Mouse (Mus musculus) CD4-positive, CD25-positive, alpha-beta regulatory T cell, adult 2 months (primary cell): ENCODE results near the gene Mafb.

Experiments used
- DNase-seq: peaks from one replicate; pipeline ENCODE4 v3.0.0-alpha.2; 2012; ENCODE audit warnings: low read depth, low spot score

Gene Mafb

DNA sequence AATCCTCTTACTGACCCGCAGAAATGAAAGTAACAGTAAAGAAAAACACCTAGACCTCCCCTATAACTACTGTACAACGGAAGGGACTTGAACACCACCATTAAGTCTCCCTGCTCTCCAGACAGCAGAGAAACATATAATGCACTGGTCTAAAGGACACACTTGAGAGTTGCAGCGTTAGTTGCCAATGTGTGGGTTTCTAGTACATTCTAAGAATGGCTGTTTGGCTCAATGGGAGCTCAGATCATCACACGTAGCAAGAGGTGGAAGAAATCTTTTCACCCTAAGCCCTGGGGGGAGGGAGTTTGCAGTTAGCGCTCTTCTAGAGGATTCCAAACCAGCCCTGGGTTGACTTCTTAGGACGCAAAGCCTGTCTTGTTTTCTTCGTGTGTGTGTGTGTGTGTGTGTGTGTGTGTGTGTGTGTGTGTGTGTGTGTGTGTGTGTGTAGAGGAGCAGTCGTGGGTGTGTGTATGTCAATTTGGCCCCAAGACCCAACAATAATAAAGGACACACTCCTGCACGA is 2.7 kb downstream of the Mafb start:
- no peak for DNase-seq

GRCm38 (mm10) chr2:160363201-160363600 is 3.7 kb downstream of the Mafb start:
- DNase-seq = no peak

DNA sequence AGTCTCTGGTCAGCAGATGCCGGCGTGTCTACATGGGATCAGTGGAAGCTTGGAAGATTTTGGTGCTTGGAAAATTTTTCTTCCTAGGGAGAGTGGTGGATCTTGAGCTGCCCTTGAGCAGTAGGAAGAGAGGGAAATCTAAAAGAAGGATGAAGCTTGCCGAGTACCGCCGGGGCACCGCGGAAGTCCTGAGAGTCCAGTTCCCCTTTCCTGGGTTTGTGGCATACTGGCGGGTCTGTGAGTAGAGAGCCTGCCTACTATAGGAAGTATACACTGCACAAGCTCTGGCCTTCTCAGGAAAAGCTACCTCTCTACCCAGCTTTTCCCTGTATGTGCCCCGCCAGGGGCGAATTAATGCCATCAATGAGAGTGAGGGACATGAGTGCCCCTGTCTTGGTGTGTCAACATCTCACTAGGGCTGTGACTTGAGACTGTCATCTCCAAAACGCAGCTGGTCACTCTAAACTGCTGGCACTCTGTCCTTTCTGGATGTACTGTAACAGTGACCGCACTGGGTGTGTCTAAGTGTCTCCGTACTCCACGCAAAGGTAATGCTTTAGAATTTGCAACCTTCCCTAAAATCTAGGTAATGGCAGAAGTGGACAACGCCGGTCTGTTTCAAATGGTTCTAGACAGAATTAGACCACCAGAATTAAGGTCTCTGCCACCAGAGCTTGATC is 5.3 kb downstream of the Mafb start:
- DNase-seq = no peak

GRCm38 (mm10) chr2:160360234-160360874 is 6.5 kb downstream of the Mafb start:
- DNase-seq = no peak

DNA sequence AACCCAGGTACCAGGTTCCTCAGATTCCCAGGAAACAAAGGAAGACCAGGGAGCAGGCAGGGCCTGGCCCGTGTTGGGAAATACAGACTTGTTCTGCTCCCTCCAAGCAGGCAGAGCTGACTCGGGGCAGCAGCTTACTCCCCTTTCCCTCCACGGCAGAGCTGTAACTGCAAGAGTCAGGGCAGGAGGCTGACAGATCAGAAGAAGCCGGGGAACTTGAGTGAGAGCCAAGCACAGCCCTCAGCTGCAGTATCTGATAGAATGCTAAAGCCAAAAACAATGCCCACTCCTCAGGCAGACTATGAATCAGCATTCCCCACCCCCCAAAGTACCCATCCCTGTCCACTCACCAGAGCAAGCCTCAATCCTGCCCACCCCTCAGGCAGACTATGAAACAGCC is 8.0 kb downstream of the Mafb start:
- no peak for DNase-seq

DNA sequence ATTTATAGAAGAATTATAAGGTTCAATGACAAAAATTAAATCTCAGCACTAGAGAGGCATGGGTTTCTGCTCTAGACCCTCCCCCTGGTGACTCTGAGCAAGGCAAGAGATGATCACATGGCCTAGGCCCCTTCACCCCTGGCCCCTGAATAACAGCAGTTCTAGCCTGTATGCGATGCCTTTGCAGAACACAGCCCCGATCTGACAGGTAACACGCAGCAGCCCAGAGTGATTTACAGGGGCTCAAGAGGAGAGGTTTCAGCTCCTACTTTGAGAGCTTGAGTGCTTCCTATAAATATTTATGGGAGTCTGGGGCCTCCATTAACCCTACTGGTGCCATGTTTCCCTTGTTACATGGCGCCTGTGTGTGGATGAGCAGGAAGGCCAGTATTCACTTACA is 9.4 kb downstream of the Mafb start:
- no peak for DNase-seq

GRCm38 (mm10) chr2:160356132-160356531 is 10.7 kb downstream of the Mafb start:
- no peak for DNase-seq

- DNase-seq = peak; percentile 21
Observed at GRCm38 (mm10) chr2:160354319-160354718, 12.5 kb downstream of the Mafb start.

DNA sequence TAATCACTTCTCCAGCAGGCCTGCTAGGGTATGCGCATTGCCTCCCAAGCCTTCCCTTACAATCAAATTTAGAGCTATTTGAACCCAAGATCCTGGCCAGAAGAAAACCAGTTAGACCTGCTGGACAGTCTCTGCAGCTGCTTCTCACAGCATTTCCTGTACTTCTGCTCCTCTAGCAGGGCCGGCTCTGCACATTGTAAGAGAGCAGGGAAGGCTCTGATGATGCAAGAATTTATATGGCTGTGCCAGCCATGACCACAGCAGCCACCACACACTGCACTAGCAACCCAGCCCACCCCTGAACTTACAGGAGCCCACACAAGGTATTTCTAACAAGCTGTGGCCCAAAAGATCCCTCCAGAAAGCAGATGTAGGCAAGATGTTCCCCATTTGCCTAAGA is 13.3 kb downstream of the Mafb start:
- no peak for DNase-seq

DNA sequence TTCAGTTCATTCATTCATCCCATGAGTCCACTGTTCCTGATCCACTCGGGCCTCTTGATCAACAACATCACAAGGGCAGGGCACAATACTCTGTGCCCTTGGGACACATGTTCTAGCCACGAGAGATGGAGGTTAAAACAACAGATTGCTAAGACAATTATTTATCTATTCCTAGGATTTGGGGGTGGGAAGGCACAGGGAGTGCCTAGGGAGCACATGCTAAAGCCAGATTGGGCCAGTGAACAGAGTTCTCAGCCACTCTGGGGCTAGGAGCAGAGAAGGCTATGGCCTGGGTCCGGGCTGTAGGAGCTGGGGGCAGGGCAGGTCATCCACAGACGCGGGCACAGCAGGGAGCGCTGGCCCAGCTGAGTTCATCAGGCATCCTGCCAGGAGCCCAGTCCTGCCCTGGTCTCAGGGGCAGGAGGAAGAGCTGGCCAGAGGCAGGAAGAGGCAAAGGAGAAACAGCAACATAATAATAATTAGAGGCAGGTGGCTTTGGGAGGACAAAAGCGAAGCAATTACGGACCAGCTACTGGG is 15.8 kb downstream of the Mafb start:
- DNase-seq = no peak

DNA sequence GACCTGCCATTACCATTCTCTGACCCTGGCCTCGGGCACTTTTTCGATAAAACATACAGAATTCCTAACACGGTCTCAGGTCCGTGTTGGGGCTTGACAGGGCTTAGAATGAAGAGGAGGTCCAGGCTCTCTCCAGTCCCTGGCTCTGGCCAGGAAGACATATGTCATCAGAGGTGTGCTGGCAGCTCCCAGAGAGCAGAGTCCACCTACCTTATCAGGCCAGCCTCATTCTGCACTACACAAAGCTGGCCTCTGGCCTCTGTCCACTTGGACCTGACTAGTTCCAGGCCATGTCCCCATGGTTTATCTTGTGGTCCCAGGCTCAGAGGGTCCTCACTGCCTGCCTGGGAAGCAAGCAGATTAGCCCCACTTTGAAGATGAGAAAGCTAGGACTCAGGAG is 17.3 kb downstream of the Mafb start:
- no peak for DNase-seq

- no peak for DNase-seq
Observed at GRCm38 (mm10) chr2:160348796-160349195, 18.1 kb downstream of the Mafb start.

GRCm38 (mm10) chr2:160348072-160348604 is 18.7 kb downstream of the Mafb start:
- DNase-seq = no peak

DNA sequence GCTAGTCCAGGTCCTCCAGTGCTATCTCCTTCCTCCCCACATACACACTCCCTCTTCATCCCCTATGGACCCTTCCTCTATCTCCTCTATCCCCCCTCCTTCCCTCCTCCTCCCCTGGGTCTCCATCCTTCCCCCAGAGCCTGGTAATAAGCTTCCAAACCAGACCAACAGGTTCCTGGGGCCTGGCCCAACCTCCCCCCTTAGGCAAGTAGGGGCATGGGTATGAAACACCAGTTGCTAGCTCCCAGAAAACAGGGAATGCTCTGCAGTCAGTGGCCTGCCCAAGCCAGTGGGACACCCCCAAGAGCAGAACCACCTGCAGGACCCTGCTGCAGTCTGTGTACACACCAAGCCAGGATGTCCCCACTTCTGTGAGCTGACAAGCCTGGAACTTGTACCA is 21.2 kb downstream of the Mafb start:
- no peak for DNase-seq

DNA sequence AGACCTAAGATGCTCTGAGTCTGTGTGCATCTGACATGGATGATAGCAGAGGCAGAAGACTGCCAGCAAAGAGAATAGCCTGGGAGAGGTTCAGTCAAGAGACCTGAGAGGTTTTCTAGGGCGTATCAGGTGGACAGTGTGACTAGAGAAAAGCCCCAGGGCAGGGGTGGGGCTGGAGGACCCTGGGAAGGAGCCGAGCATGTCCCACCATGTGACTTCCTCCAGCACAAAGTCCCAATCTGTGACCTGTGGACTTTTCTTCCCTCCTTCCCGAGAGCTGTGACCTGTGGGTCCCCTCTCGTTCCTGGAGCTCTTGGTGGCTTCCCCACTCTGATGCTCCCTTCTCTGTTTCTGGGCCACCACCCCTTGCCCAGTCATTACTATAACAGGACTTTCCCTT is 26.7 kb downstream of the Mafb start:
- DNase-seq = no peak

DNA sequence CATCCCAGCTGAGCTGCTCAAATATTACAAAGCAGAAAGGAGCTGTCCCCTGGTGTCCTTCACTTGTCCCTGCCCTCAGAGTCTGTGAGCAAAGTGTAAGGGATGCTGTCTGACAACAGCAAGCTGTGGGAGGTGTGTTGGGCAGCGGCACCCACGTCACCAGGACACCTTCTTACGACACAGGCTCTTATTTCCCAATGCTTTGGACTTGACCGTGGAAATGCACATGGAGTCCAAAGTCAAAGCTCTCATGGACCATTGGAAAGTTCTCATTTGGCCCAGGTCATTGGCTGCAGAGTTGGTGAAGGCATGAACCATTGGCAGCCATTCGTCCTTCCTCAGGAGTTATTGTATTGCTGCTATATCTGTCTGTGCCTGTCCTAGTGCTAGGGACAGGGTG is 27.3 kb downstream of the Mafb start:
- DNase-seq = no peak

- no peak for DNase-seq
Observed at GRCm38 (mm10) chr2:160336053-160336452, 30.8 kb downstream of the Mafb start.

GRCm38 (mm10) chr2:160335043-160335442 is 31.8 kb downstream of the Mafb start:
- DNase-seq = peak; percentile 29

DNA sequence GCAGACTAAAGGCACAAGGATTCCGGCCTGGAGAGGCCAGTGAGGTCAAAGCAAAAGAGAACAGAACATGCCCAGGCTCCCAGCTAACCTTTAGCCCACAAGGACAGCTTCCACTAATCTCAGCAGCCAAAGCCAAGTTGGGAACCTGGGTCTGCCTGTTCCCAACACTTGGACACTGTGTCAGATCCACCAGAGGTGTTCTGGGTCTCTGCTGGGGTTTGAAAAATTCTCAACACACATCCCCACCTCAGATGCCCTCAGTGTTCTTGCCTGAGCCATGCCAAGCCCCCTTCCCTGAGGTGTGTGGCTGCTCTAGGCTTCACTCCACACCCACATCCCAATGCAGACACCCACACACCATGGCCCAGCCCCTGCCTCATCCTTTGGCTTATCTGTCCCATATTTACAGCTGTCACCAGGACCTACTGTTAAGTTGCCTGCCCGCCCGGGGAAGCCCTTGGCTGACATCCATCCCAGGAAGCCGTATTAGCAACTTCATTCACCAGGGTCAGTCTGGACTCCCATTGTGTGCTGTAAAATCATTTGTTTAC is 32.7 kb downstream of the Mafb start, which contains the start of gene Gm826:
Gene Gm826, minus strand, starts transcription at position 52 of the 551 bp plus-strand sequence.
- DNase-seq = no peak

- no peak for DNase-seq
Observed at GRCm38 (mm10) chr2:160332516-160333325, 34.1 kb downstream of the Mafb start.

GRCm38 (mm10) chr2:160328886-160329285 is 38.0 kb downstream of the Mafb start:
- DNase-seq = no peak

DNA sequence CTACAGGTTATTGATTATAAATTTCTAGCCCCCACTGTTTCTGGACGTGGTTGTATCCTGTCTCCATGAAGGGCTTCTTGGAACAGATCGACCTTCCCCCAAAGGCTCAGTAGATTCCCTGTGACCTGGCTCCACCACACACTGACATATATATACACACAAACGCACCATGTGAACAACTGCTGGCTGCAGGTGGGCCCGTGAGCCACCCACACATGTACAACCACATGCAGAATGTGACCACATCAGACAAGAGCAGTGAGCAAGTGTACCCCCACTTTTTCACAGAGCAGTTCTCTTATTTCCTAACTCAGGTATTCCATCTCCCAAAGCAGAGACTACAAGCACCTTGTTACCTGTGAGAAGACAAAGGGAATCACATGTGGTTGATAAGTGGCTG is 39.1 kb downstream of the Mafb start:
- no peak for DNase-seq
